Mouse (Mus musculus) neutrophil, adult 59 days (primary cell): Measurements from ENCODE around the gene Rpp25l. TPM values are rescaled to one million over a fixed set of nuclear protein-coding genes. Genes with fewer than 3 reads are reported as not detected.

Experiments
- total RNA-seq, 2 experiments: library from RNA; stranded (reverse); gene quantifications; 1 replicate in 1 of 2; 2 replicates in 1 of 2; pipeline ENCODE4 v1.2.4; 2023

Gene Rpp25l
- total RNA-seq: 10 to 100 TPM; 19.5 to 27.9 TPM

DNA sequence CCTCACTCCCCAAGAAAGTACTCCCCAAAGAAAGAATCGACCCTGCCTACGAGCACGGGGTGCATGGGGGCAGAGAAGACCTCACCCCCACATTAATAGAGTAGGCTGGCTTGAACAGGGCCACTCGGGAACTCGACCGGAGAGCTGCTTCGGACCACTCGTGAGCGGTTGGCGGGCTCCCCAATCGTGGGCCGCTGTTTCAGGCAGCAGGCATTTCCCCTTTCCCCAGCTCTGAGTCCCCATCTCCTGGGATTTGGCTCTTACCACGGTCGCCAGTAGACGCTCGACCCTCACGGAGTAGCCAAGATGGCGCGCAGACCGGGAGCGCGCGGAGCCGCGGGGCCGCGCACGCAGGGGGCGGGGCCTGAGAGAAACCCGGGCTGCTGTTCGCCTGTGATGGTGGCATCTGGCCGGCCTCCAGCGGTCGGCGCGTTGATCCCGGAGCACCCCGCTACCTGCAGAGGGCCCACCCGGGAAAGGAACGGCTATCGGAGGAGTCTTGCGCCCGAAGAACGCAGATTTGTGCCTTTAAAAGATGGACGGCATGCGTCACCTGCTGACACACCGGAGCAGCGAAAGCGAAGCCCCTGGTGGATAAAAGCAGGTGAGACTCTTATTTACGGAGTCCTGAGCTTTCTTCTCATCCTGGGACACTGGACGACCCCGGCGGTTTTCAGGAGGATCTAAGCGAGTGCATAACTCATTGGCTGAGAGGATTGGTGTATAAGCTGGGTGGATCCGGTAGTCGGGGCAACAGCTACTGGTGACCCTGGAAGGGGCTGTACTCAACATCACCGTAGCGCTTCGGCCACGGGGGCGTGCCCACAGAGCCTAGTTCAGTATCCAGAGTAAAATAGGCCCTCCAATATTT is at the start of gene Rpp25l:
Gene Rpp25l, minus strand, starts transcription at position 338 of the 871 bp plus-strand sequence.

DNA sequence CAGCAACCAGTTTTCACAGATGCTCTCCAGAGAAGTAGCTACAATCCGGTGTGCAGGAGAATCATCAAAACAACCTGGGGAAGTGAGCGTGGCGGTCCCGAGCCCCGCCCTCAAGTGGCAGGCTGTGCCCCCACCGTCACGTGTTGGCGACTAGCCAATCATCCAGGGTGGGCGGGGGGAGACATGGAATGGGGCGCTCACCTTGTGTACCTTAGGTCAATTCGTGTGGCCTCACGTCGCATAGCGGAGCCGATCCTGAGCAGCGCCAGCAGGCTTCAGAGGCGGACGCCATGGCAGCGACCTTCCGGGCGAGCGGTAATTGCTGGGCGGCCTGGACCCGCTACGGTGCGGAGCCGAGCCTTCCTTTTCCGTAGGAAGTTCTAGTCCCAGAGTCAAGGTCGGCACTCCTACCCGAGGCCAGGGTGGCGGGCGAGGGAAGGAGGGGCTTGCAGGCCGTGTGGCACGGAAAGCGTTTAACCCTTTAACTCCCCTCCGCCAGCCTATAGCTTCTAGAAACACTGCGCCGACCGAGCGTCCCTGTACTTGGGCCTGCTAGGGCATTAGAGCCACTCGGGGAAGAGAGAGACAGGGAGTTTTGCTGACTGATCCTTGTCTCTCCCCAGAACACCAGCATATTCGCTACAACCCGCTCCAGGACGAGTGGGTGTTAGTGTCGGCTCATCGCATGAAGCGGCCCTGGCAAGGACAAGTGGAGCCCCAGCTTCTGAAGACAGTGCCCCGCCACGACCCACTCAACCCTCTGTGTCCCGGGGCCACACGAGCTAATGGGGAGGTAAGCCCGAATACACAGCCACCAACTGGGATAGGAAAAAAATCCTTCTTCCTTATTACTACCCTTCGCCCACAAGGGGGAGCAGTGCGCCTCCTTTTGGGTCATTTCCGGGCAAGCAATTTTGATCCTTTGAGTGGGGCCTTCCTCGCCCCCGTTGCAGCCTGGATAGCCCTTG is 42.3 kb upstream of the Rpp25l start, which contains the start of gene Sigmar1:
Gene Sigmar1, minus strand, starts transcription at position 820 of the 968 bp plus-strand sequence.

DNA sequence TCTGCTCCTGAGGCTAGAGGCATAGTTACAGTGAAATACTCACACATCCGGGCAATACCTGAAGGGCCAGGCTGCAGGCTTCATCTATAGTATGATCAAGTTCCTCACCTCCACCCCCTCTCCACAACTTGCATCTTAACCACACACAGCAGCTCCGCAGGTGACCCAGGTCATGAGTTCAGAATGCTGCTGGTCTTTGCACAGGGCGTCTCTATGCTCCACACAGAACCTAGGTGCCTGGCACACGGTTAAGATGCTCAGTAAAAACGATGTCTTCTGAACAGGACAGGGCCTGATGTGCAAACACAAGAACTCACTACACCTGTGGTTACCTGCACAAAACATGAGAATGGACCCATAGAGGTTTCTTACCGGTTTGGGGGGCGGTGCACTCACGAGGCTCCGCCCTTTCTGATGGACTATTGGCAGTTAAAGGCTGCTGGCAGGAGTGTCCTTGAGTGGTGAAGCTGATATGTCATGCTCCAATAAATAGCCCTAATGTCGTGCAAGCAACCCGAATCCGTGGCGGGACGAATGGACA is 41.5 kb upstream of the Rpp25l start, which contains the start of gene Galt:
Gene Galt, plus strand, starts transcription at position 432 of the 541 bp plus-strand sequence.

DNA sequence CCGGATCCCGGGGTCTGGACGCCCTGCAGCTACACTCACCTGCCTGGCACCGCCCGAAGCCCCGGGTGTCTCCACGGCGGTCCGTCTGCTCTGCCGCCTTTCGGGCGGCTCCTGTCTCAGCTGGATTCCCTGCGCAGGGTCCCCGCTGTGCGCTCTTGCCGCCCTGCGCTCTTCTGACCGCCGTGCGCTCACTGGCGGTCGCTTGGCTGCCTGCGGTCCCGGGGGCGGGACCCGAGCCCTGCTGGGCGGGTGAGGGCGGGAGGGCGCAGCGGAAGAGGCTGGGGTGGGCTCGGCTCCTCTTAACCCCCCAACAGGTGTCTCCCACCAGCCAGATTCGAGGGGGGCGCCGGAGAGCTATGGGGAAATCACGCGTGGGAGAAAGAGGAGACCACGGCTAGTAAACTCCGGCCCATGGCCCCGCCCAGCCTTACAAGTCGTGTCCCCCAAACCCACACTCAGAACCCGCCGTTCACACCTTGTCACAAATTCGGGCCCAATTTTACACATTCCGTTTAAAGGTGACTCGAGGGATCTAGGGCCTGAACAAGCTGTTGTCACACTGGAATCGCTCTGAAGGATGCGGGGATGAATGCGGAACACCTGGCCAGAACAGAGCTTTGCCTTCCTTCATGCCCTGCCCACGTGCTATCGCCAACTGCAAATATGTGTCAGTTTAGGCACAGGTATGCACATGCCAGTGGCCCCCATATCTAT is 17.9 kb upstream of the Rpp25l start, which contains the start of gene Arid3c:
Gene Arid3c, minus strand, starts transcription at position 91 of the 714 bp plus-strand sequence.

DNA sequence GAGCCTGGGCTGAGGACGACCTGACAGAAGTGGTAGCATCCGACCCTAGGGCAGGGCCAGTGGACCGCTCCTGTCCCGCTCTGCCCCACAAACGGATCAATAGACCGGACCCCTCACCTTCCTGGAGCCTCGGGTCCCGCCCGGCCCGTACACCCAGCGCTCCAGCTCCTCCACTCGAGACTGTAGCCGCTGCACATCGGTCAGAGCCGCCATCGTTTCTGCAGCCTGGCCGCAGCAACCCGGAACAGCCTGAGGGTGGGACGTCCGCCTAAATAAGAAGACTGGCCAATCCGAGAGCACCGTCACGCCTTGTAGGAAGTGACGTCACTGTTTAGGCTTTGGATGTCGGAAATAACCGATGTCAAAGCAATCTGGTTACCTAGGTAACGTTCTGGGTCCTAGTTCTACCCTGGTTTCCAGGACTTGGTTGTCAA is 9.6 kb upstream of the Rpp25l start, which contains the start of gene Dctn3:
Gene Dctn3, minus strand, starts transcription at position 253 of the 434 bp plus-strand sequence.

DNA sequence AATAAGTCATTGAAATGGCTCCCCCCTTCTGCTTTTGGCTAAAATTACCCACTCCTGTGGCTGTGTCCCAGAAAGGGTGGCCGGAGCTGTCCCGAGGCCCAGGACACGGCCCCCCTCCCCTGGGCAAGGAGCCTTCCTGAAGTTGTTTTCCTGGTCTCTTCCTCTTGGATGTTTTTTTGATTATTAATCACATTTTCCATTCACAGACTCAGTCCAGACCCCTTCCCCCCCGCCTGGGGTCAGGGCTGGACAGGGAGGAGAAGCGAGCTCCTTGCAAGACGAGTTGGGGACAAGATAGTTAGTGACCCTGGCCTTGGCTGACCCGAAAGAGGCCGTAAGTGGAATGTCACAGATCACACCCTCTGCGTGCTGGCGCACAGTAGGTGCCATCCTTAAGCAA is 13.6 kb downstream of the Rpp25l start, which contains the start of gene Il11ra1:
Gene Il11ra1, plus strand, starts transcription at position 207 of the 400 bp plus-strand sequence.

DNA sequence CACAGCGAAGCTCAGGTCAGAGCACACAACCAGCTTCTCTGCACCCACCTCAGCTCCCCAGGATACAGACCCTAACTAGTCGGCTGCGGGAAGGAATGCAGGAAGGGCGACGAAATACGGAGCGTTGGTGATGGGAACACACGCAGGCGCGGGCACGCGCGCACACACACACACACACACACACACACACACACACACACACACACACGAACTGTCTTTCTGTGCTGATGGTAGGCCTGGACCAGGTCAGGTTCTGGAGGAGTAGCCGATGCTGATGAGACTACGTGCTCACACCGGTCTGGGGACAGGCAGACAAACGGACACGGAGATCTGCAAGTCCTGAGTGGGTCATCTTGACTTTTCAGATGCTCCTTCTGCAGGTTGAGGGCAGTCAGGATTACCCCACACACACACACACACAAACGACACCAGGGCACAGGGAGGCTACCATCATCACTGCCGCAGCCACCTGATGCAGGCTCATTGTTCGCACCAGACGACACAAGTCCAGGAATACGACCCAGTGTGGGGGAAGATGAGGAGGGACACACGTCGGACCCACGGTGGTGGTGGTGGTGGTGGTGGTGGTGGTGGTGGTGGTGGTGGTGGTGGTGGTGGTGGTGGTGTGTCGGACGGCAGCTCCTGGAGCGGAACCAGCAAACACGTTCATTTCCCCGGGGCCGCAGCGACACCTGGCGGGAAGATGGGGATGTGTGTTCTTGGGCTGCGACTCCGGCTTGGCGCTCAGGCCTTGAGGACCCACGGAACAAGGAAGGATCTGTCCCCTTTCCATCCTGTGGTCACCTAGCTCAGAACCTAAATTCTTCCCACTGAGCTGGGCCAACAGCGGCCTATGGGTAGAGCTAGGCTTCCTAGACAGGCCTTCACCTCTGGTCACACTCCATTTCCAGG is 16.1 kb downstream of the Rpp25l start, which contains the start of gene Cntfr:
Gene Cntfr, minus strand, starts transcription at position 160 of the 912 bp plus-strand sequence.

Other genes starting within 250 kb of the Rpp25l start
- 1 to 10 TPM; 8.9 TPM for gene Kif24, start 248.6 kb downstream of the Rpp25l start, total RNA-seq
- 1 to 10 TPM; 3.6 to 6.1 TPM for gene Nudt2, start 248.4 kb downstream of the Rpp25l start, total RNA-seq
- not detected for gene AI464131, start 210.5 kb downstream of the Rpp25l start, total RNA-seq
- not detected for gene 1110017D15Rik, start 196.2 kb downstream of the Rpp25l start, total RNA-seq
- 10 to 100 TPM; 20.7 to 23.3 TPM for gene Fam219a, start 144.0 kb downstream of the Rpp25l start, total RNA-seq
- gene Dnaic1, start 143.8 kb downstream of the Rpp25l start, total RNA-seq: not detected
- not detected for gene Enho, start 73.2 kb downstream of the Rpp25l start, total RNA-seq
- not detected for gene Cntfr, start 16.4 kb downstream of the Rpp25l start, total RNA-seq
- 1 to 10 TPM; 5.4 TPM for gene Il11ra1, start 13.5 kb downstream of the Rpp25l start, total RNA-seq
- gene Dctn3, start 9.6 kb upstream of the Rpp25l start, total RNA-seq: 10 to 100 TPM; 66.2 to 72.3 TPM
- not detected for gene Arid3c, start 17.6 kb upstream of the Rpp25l start, total RNA-seq
- gene Galt, start 41.7 kb upstream of the Rpp25l start, total RNA-seq: 10 to 100 TPM; 26.2 to 27.0 TPM
- 10 to 100 TPM; 17.4 to 21.0 TPM for gene Sigmar1, start 42.6 kb upstream of the Rpp25l start, total RNA-seq
- gene Ccl27a, start 60.7 kb upstream of the Rpp25l start, total RNA-seq: 1 to 10 TPM; 2.2 to 4.8 TPM
- gene Gm21541, start 190.1 kb upstream of the Rpp25l start, total RNA-seq: not detected
- 1 to 10 TPM in 1 of 2 experiments, under 1 TPM in 1; 0.99 to 1.3 TPM for gene Gm20878, start 228.0 kb upstream of the Rpp25l start, total RNA-seq